Mouse (Mus musculus) MEL (cell line): ENCODE data around the gene Zfp668. TPM values are rescaled to one million over a fixed set of nuclear protein-coding genes. Genes with fewer than 3 reads are reported as not detected.

Experiments used
- DNase-seq: peaks from one replicate; pipeline ENCODE4 v3.0.0; 2011; ENCODE audit warnings: low read depth, low spot score
- H3K27ac ChIP-seq: 2 replicates; pipeline ENCODE4 v1.5.1; 2012; ENCODE audit warnings: low read depth, mild to moderate bottlenecking, control low read depth, low read length, moderate library complexity; ENCODE audit not compliant: control insufficient read depth
- H3K27me3 ChIP-seq, 2 experiments: fragments of 150-350 bp in 1 of 2; sonication (generic) in 1 of 2; 2 replicates each; pipeline ENCODE4 v1.6.1; 2012; ENCODE audit warnings: low read length in 2 of 2, mild to moderate bottlenecking in 2 of 2, improper control_type of control experiment in 1 of 2, moderate library complexity in 1 of 2; ENCODE audit not compliant: insufficient read depth in 2 of 2, control insufficient read depth in 1 of 2
- H3K36me3 ChIP-seq, 2 experiments: 2 replicates each; pipeline ENCODE4 v1.6.1; 2012 to 2014; ENCODE audit warnings: low read length in 2 of 2, improper control_type of control experiment in 1 of 2, inconsistent platforms in 1 of 2, mild to moderate bottlenecking in 1 of 2; ENCODE audit not compliant: insufficient read depth in 2 of 2, control insufficient read depth in 1 of 2
- H3K4me1 ChIP-seq, 2 experiments: fragments of 150-350 bp in 1 of 2; sonication (generic) in 1 of 2; 2 replicates each; pipeline ENCODE4 v1.6.1; 2012; ENCODE audit warnings: low read length in 2 of 2, improper control_type of control experiment in 1 of 2, mild to moderate bottlenecking in 1 of 2; ENCODE audit not compliant: insufficient read depth in 2 of 2, control insufficient read depth in 1 of 2
- H3K4me3 ChIP-seq, 2 experiments: fragments of 150-350 bp in 1 of 2; sonication (generic) in 1 of 2; 2 replicates each; pipeline ENCODE4 v1.5.1; 2012; ENCODE audit warnings: low read depth in 2 of 2, low read length in 2 of 2, mild to moderate bottlenecking in 2 of 2, moderate library complexity in 2 of 2, control low read depth in 1 of 2, improper control_type of control experiment in 1 of 2; ENCODE audit not compliant: control insufficient read depth in 1 of 2, insufficient read depth in 1 of 2
- H3K79me2 ChIP-seq: 2 replicates; pipeline ENCODE4 v1.6.1; 2012; ENCODE audit warnings: mild to moderate bottlenecking, low read length, moderate library complexity; ENCODE audit not compliant: control insufficient read depth, poor library complexity, insufficient read depth
- H3K9ac ChIP-seq: 2 replicates; pipeline ENCODE4 v1.6.1; 2012; ENCODE audit warnings: low read depth, mild to moderate bottlenecking, control low read depth, low read length, moderate library complexity; ENCODE audit not compliant: control insufficient read depth, poor library complexity, severe bottlenecking
- H3K9me3 ChIP-seq: fragments of 150-350 bp; sonication (generic); replicated peaks from 2 replicates; pipeline ENCODE4 v1.6.1; 2012; ENCODE audit warnings: mild to moderate bottlenecking, low read length, improper control_type of control experiment, moderate library complexity; ENCODE audit not compliant: insufficient read depth
- BHLHE40 ChIP-seq: IDR thresholded peaks from 2 replicates; pipeline ENCODE4 v1.6.1; 2012; ENCODE audit warnings: low read depth, mild to moderate bottlenecking, inconsistent platforms, low read length, improper control_type of control experiment, borderline replicate concordance
- CTCF ChIP-seq, 3 experiments: IDR thresholded peaks in 2 of 3; conservative IDR thresholded peaks in 1 of 3; 2 replicates each; pipeline ENCODE4 v1.5.1; 2011 to 2012; ENCODE audit warnings: low read length in 3 of 3, low read depth in 2 of 3, mild to moderate bottlenecking in 2 of 3, improper control_type of control experiment in 1 of 3, inconsistent platforms in 1 of 3, mixed read lengths in 1 of 3, moderate library complexity in 1 of 3; ENCODE audit not compliant: control insufficient read depth in 1 of 3, insufficient read depth in 1 of 3, poor library complexity in 1 of 3, severe bottlenecking in 1 of 3
- E2F4 ChIP-seq: IDR thresholded peaks from 2 replicates; pipeline ENCODE4 v1.6.1; 2011; ENCODE audit warnings: low read depth, low read length, improper control_type of control experiment, borderline replicate concordance
- ELF1 ChIP-seq: IDR thresholded peaks from 2 replicates; pipeline ENCODE4 v1.6.1; 2014; ENCODE audit warnings: low read depth, mild to moderate bottlenecking, inconsistent platforms, low read length, improper control_type of control experiment, moderate library complexity
- GABPA ChIP-seq: IDR thresholded peaks from 2 replicates; pipeline ENCODE4 v1.6.1; 2012; ENCODE audit warnings: low read depth, mild to moderate bottlenecking, inconsistent platforms, low read length, improper control_type of control experiment, moderate library complexity
- HCFC1 ChIP-seq: IDR thresholded peaks from 2 replicates; pipeline ENCODE4 v1.6.1; 2012; ENCODE audit warnings: low read depth, mild to moderate bottlenecking, inconsistent platforms, low read length, improper control_type of control experiment, moderate library complexity
- MAX ChIP-seq: IDR thresholded peaks from 2 replicates; pipeline ENCODE4 v1.6.1; 2011; ENCODE audit warnings: low read length, improper control_type of control experiment
- MAZ ChIP-seq: IDR thresholded peaks from 2 replicates; pipeline ENCODE4 v1.6.1; 2012; ENCODE audit warnings: low read depth, mild to moderate bottlenecking, inconsistent platforms, low read length, improper control_type of control experiment
- MEF2A ChIP-seq: IDR thresholded peaks from 2 replicates; pipeline ENCODE4 v1.6.1; 2014; ENCODE audit warnings: low read depth, mild to moderate bottlenecking, inconsistent platforms, low read length, improper control_type of control experiment; ENCODE audit not compliant: poor library complexity, insufficient replicate concordance, severe bottlenecking; ENCODE audit errors: extremely low read depth
- MYB ChIP-seq: IDR thresholded peaks from 2 replicates; pipeline ENCODE4 v1.6.1; 2011; ENCODE audit warnings: mild to moderate bottlenecking, low read depth, low read length, improper control_type of control experiment
- NELFE ChIP-seq: IDR thresholded peaks from 2 replicates; pipeline ENCODE4 v1.6.1; 2011; ENCODE audit warnings: low read depth, low read length, improper control_type of control experiment
- POLR2A ChIP-seq, 2 experiments: IDR thresholded peaks; 2 replicates each; pipeline ENCODE4 v1.6.1; 2011 to 2012; ENCODE audit warnings: low read length in 2 of 2, mild to moderate bottlenecking in 2 of 2, control low read depth in 1 of 2, improper control_type of control experiment in 1 of 2, low read depth in 1 of 2, moderate library complexity in 1 of 2; ENCODE audit not compliant: control insufficient read depth in 1 of 2, insufficient read depth in 1 of 2, poor library complexity in 1 of 2
- POLR2AphosphoS2 ChIP-seq: IDR thresholded peaks from 2 replicates; pipeline ENCODE4 v1.6.1; 2011; ENCODE audit warnings: low read length, improper control_type of control experiment
- POLR2AphosphoS5 ChIP-seq: IDR thresholded peaks from 2 replicates; pipeline ENCODE4 v1.6.1; 2012; ENCODE audit warnings: low read depth, borderline replicate concordance, mild to moderate bottlenecking, inconsistent platforms, low read length, moderate library complexity, mixed read lengths
- SIN3A ChIP-seq: IDR thresholded peaks from 2 replicates; pipeline ENCODE4 v1.6.1; 2012; ENCODE audit warnings: low read length, improper control_type of control experiment, inconsistent platforms
- SMC3 ChIP-seq: IDR thresholded peaks from 2 replicates; pipeline ENCODE4 v1.6.1; 2011; ENCODE audit warnings: low read depth, low read length, improper control_type of control experiment
- TBP ChIP-seq: IDR thresholded peaks from 2 replicates; pipeline ENCODE4 v1.8.0; 2011; ENCODE audit warnings: low read depth, low read length, improper control_type of control experiment
- TCF12 ChIP-seq: IDR thresholded peaks from 2 replicates; pipeline ENCODE4 v1.6.1; 2014; ENCODE audit warnings: low read depth, mild to moderate bottlenecking, inconsistent platforms, low read length, improper control_type of control experiment, moderate library complexity
- UBTF ChIP-seq: IDR thresholded peaks from 2 replicates; pipeline ENCODE4 v1.6.1; 2012; ENCODE audit warnings: low read depth, mild to moderate bottlenecking, inconsistent platforms, low read length, improper control_type of control experiment, moderate library complexity, borderline replicate concordance; ENCODE audit not compliant: insufficient read depth
- ZKSCAN1 ChIP-seq: IDR thresholded peaks from 2 replicates; pipeline ENCODE4 v1.6.1; 2012; ENCODE audit warnings: low read depth, mild to moderate bottlenecking, inconsistent platforms, low read length, improper control_type of control experiment, moderate library complexity
- polyA plus RNA-seq, 2 experiments: library from polyadenylated mRNA; stranded (reverse) in 1 of 2; unstranded in 1 of 2; fragments of >175 nt in 1 of 2; fragments of >200 nt in 1 of 2; gene quantifications; 2 replicates each; pipeline versions ENCODE4 v1.2.1 to v1.2.4; 2012; ENCODE audit warnings: low replicate concordance in 2 of 2, low read depth in 1 of 2; ENCODE audit not compliant: insufficient read length in 2 of 2, insufficient read depth in 1 of 2, missing spikeins in 1 of 2
- total RNA-seq: library from RNA; depleted of rRNA; stranded (reverse); fragments of 300-350 nt; gene quantifications from 2 replicates; pipeline ENCODE4 v1.2.3, GENCODE M21; 2012

Gene Zfp668
- total and polyA plus RNA-seq, 3 experiments, result 9.1 to 15.6 TPM; not detected in 1

DNA sequence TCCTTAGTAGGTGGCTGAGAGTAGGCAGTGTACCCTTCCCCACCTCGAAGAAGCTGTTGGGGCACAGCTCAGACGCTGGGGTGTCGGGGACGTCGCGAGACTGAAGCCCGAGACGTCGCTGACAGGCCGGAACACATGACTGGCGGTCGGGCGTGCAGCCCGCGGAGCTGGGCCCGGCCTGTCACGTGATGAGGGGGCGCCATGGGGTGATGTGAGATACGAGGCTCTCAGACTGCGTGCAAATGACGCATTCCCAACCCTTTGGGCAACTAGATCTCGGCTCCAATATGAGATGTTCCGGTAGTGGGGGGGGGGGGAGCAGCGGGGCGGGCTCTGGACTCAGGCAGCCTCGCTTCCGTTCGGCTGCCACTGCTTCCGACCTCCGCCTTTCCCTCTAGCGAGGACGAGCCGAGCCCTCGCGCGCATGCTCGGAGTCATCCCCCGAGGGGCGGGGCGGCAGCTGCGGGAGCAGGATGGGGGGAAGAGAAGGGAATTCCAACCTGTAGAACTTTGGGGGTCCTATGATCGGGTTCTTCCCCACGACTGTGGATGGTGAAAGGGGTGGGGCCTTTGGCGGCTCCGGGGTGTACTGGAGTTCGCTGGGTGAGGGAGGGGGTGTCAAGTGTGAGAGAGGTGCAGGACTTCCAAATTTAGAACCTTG lies 35.2 kb downstream of the Zfp668 start (continued):
- TF ChIP-seq BHLHE40, result peak; percentile 94
- no peak for TF ChIP-seq ZKSCAN1
- TF ChIP-seq NELFE, result peak; percentile 65
- TF ChIP-seq MYB, result no peak
- TF ChIP-seq MAX, result peak; percentile 99
- no peak for TF ChIP-seq UBTF
- TF ChIP-seq CTCF (IDR thresholded peaks at IDR 0.05 in 2 of 3, conservative IDR thresholded peaks at IDR 0.05 in 1 of 3; ENCODE audit: control insufficient read depth in 1 of 3, insufficient read depth in 1 of 3, low read depth in 2 of 3, low read length in 3 of 3, poor library complexity in 1 of 3, severe bottlenecking in 1 of 3), result 0 out of 6 replicates have a peak, but pooled peaks of 1 of the 3 experiments have one; percentile 1
- TF ChIP-seq HCFC1, result peak; percentile 79
- peak; percentile 78 for TF ChIP-seq ELF1
- no peak for TF ChIP-seq SMC3
- TF ChIP-seq GABPA, result no peak
- TF ChIP-seq SIN3A, result peak; percentile 62

- peak overlapping the region; percentile 35 to 57 for H3K4me3 ChIP-seq
- TF ChIP-seq CTCF (IDR thresholded peaks at IDR 0.05 in 2 of 3, conservative IDR thresholded peaks at IDR 0.05 in 1 of 3; ENCODE audit: control insufficient read depth in 1 of 3, insufficient read depth in 1 of 3, low read depth in 2 of 3, low read length in 3 of 3, poor library complexity in 1 of 3, severe bottlenecking in 1 of 3), result no peak
- TF ChIP-seq TBP, result no peak
- TF ChIP-seq MAZ, result no peak
- no peak for TF ChIP-seq MEF2A
- TF ChIP-seq E2F4, result no peak
- no peak for TF ChIP-seq POLR2AphosphoS2
- no peak for TF ChIP-seq ELF1
- no peak; a peak in 1 of 4 replicates for TF ChIP-seq POLR2A (IDR thresholded peaks at IDR 0.05; ENCODE audit: control insufficient read depth in 1 of 2, insufficient read depth in 1 of 2, low read depth in 1 of 2, low read length in 2 of 2, poor library complexity in 1 of 2)
- TF ChIP-seq TCF12, result no peak
- no peak for TF ChIP-seq UBTF
- no peak for TF ChIP-seq BHLHE40
- no peak for TF ChIP-seq POLR2AphosphoS5
- no peaks in the 10 kb centered on the region for H3K27me3 ChIP-seq
- peak overlapping the region; percentile 98 for H3K27ac ChIP-seq
- 0 out of 4 replicates have a peak, but pooled peaks cover 0 to 10% of the 10 kb centered on the region in 2 experiments for H3K4me1 ChIP-seq
- peak overlapping the region; percentile 99 for H3K9ac ChIP-seq
- peaks cover 0 to 7% of the 10 kb centered on the region in 2 experiments; a peak in 1 of 4 replicates for H3K36me3 ChIP-seq
- peak; percentile 79 for DNase-seq
- no peaks in the 10 kb centered on the region for H3K9me3 ChIP-seq
- H3K79me2 ChIP-seq, result peaks cover 7% of the 10 kb centered on the region; the same call in 1 of the 2 replicates
Observed at GRCm38 (mm10) chr7:127840886-127841285, 35.7 kb downstream of the Zfp668 start.
